Mouse (Mus musculus) pancreas, adult 10 weeks (tissue): ENCODE results near the gene Esr2. TPM values are rescaled to one million over a fixed set of nuclear protein-coding genes. Genes with fewer than 3 reads are reported as not detected.

Experiments used
- polyA plus RNA-seq: library from polyadenylated mRNA; stranded (reverse); fragments of 350-450 nt; fragmentation: Illumina TruSeq; extraction: RNeasy Lipid Tissue Mini Kit (QIAGEN cat#74804); gene quantifications from one replicate; pipeline ENCODE4 v1.2.3, GENCODE M21; 2015; ENCODE audit warnings: low read depth, low replicate concordance; ENCODE audit not compliant: insufficient read depth

Esr2 gene
- not detected for polyA plus RNA-seq

DNA sequence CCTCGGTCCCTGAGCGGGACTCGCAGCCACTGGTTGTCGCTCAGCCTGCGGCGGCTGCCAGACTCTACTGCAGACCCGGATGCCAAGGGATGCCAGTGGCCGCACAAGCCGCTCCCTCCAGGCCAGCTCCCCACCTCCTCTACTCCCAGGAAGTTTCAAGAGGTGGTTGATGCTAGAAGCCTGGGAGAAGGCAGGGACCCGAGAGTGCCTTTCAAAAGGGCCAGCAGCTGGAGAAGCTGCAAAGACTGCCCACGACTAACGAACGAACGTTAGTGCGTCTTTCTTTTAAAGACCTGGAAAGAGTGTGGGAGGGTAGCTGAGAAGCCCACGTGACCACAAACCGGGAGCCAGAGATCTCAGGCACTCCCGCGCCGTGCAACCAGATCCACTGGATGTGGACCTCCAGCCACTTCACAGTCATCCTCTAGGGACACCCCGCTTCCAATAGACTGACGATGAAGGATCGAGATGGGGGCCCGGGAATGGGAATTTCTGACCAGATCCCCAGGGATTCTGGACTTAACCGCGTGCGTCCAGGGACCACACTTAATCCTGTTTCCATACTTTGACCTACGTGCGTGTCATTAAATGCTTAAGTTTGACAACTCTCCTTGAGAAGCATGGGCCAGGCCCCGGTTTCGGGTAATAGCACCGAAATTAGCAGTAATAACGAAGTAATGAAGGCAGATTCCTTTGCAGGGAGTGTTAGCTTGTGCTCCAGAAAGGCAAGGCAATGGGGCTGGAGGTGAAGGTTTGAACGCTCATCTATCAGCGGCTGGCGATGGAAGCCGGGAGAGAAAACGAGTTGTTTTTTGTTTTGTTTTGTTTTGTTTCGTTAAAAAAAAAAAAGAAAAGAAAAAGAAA, at the start of gene Esr2:
Gene Esr2, minus strand, starts transcription at position 260 of the 864 bp plus-strand sequence.

Other genes with a start within 250 kb of the Esr2 start
- not detected for gene Tex21, start 69.5 kb upstream of the Esr2 start, polyA plus RNA-seq
- 12.4 TPM for gene Mthfd1, start 78.0 kb upstream of the Esr2 start, polyA plus RNA-seq
- gene Akap5, start 147.6 kb upstream of the Esr2 start, polyA plus RNA-seq = 0.48 TPM
- gene Zbtb25, start 192.3 kb upstream of the Esr2 start, polyA plus RNA-seq = 0.94 TPM
- 1.3 TPM for gene Zbtb1, start 193.0 kb upstream of the Esr2 start, polyA plus RNA-seq
- gene Hspa2, start 226.9 kb upstream of the Esr2 start, polyA plus RNA-seq = 1.1 TPM
- 0.55 TPM for gene Ppp1r36, start 240.3 kb upstream of the Esr2 start, polyA plus RNA-seq